Mouse (Mus musculus) heart, adult 11 months (tissue): ENCODE results near the gene Dcst2.

Experiments
- DNase-seq: peaks from one replicate; pipeline ENCODE4 v3.0.0; 2022

Gene Dcst2

GRCm38 (mm10) chr3:89361675-89362074 is at the start of gene Dcst2:
Dcst2 (plus strand) TSS chr3:89361975.
- no peak for DNase-seq

DNA sequence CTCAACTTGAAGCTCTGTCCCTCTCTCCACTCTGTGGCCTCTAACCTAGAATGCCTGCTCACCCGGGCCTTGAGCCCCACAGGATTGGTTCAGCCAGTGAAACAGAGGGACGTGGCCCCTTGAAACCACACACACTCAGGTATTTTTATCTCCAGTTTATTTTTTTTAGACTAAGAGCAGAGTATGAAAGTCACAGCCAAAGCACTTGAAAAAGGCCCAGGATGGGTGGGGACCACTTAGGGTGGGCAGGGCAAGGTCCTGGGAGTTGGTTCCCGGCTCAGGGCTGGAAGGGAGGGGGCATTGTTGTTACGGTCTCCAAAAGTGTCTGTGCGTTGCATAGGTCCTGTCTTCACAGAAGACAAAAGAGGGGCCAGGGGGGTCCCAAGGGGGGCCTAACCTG is 47.4 kb upstream of the Dcst2 start:
- no peak for DNase-seq

GRCm38 (mm10) chr3:89314791-89315190 is 47.0 kb upstream of the Dcst2 start:
- DNase-seq: peak; percentile 95

GRCm38 (mm10) chr3:89315195-89315929 is 46.4 kb upstream of the Dcst2 start:
- DNase-seq: peak; percentile 97

- DNase-seq: no peak
Observed at GRCm38 (mm10) chr3:89315930-89316831, 45.6 kb upstream of the Dcst2 start.

DNA sequence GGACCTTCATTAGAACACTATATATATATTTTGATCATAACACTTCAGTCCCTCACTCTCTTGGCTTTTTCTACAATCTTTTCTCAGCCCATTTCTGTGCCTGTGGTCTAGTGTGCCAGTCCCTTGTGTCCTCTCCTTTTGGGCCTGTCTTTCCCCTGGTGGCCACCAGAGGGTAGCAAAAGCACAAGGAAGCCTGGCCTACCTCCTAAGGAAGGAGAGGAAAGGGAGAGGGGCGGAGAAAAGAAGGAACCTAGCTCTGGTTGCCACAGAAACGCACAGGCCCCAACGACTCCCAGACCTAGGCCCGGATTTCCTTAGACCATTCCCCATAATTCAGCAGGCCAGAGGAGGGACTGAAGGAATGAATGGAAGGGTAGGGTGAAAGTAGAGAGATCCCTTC is 44.9 kb upstream of the Dcst2 start:
- DNase-seq: peak; percentile 98

GRCm38 (mm10) chr3:89317246-89317645 is 44.5 kb upstream of the Dcst2 start:
- DNase-seq: no peak

DNA sequence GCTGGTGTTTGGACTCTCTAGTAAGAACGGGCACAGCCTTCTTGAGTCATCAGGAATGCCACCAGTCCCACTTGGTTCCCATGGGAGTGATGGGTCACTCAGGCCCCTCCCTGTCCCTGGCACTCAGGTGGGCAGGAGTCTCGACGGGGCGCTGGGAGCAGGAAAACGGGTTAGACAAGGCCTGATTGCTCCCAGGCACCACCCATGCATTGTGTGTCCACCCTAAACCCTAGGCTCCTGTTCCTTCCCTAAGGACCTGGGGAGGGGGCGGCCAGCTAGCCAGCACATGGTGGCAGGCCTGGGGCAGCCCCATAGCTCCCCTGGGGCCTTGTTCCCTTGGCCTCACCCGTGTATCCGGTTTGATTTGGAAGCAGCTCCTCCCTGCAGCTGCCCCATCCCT is 43.5 kb upstream of the Dcst2 start:
- DNase-seq: peak; percentile 90

GRCm38 (mm10) chr3:89318971-89319590 is 42.7 kb upstream of the Dcst2 start:
- peak; percentile 90 for DNase-seq

GRCm38 (mm10) chr3:89319591-89320350 is 42.0 kb upstream of the Dcst2 start:
- peak; percentile 81 for DNase-seq

- DNase-seq: peak; percentile 92
Observed at GRCm38 (mm10) chr3:89320581-89321182, 41.1 kb upstream of the Dcst2 start.

DNA sequence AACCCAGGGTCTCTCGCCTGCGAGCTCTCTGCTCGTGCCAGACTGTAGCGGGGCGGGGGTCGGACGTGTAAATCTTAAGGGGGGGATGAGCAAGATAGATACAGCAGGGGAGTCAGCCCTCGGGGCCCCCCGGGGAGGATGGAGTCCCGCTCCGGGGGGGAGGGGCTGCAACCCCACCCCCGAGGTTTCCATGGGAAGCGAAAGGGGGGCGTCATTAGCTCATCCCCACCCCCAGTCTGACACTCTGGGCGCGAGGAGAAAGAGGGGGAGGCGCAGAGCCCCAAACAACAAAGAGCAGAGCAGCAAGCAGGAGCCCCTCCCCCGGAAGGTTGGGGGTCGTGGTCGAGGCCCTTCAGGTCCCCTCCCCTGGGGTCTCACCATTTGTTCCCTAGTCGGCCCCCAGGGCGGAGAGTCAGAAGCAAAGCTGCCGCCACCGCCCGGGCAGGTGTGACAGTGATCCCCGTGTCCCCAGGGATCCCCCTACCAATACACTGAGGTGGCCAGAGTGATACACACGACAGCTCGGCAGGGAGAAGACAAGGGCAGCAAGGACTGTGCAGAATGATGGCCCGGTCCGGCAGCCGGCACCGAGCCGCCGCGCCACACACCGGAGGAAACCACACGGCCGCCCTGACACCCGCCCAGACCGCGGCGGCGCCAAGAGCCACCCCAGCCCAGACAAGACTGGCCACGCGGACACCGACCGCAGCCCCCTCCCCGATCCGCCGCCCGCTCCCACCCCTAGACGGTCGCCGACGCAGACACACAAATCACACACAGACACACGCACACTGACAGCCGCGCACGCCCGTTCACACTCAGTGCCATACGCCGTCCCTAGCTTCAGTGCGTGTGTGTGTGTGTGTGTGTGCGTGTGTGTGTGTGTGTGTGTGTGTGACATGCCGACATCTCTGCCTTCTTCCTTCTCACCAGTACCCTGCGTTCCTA is 40.3 kb upstream of the Dcst2 start:
- DNase-seq: peak; percentile 92

- no peak for DNase-seq
Observed at GRCm38 (mm10) chr3:89322131-89322500, 39.7 kb upstream of the Dcst2 start.

DNA sequence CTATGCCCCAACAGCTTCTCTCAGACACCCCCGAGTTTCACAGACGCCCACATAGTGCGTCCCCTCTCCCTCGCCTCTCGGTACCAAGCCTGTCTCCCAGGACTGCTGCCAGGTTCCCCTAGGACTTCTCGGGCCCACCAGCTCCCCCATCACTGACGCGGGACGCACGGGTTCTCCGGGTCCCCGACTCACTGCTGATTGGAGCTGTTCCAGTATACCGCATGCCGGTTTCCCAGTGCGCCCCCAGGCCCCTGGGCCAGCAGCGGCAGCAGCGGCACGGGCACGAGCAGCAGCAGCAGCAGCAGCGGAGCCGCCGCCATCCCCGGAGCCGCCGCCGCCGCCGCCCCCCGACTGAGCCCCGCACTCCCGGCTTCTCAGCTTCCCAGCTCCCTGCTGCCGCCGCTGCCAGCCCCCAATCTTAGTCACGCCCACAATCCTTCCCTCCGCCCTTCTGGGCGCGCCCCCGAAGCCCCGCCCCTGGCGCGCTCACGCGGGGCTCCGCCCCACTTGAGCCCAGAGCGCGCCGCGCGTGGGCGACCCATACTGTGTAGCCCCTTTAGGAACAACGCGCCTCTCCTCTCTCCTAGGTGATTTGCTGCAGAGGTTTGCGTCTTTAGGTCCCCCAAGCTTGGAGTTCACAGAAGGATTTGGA is 39.1 kb upstream of the Dcst2 start, which contains the start of gene Efna3:
TSS of gene Efna3 (minus strand) at position 452 of the 652 bp plus-strand sequence.
- DNase-seq: peak; percentile 96

DNA sequence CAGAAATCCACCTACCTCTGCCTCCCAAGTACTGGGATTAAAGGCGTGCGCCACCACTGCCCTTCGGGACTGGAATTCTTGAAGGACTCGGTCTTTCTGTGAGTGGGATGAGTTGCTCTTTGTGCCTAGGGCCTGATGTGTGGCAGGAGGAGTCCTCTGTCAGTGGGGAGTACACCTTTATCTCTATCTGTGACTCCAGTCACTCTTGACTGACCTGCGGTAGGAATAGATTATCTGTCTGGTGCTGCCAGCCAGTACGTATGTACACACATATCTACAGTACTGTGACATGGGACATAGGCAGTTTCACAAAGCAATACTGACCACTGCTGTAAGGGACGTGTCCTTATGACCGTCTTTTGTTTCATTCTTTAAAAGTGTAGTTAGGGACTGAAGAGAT is 35.9 kb upstream of the Dcst2 start:
- no peak for DNase-seq

DNA sequence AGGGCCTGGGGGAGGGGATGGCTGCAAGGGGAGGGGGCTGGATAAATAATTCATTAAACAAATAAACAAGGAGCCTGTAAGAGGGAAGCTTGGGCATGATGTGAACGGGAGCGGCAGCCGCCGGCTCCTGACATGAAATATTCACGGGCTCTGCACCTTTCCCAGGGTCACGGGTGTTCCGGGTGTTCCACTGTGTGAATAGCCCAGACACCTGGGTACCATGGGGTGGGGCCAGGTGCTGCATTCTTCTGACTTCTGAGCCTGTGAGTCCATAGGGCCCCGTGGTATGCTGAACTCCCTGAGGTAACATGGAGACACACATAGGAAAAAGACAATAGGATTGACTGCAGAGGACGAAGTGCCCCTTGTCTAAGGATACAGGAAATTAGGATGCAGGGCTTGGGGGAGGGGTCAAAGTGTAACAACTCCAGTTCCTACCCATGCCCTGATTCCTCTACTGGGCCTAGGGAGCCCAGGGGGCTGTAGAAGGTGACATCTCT is 34.4 kb upstream of the Dcst2 start:
- no peak for DNase-seq

DNA sequence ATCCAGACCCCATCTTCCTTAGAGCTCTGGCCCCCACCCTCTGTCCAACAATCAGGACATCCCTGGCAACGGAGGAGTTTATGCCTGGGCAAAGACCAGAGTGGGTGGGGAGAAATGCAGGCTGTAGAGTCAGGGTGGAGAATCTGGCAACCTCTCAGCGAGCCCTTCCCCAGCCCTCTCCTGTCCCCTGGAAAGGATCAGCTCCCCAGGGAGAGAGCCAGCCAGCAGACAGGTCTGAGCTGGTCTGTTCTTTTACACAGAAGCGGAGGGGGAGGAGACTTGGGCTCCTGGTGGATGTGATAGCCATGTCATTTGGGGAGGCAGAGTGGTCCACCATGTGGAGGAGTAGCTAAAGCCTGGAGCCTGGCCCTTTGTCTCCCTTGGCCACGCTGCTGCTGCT is 33.2 kb upstream of the Dcst2 start:
- no peak for DNase-seq

GRCm38 (mm10) chr3:89330346-89330745 is 31.4 kb upstream of the Dcst2 start:
- DNase-seq: no peak

DNA sequence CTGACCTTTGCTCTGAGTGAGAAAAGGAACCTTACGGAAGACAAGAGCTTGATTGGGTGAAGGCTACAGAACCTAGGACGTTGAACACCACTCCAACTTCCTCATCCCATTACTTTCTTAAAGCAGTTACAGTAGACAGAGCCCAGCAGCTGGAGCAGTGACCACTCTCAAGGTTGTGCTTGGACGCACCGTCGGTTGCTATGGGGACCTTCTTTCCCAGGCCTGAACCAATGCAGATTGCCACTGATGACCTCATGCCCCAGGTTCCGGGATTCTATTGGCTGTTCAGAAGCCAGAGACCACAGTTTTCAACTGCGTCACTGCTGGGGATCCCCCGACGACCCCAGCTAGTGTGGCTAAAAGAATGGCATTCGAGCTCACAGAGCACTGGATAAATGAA is 30.8 kb upstream of the Dcst2 start:
- DNase-seq: no peak

DNA sequence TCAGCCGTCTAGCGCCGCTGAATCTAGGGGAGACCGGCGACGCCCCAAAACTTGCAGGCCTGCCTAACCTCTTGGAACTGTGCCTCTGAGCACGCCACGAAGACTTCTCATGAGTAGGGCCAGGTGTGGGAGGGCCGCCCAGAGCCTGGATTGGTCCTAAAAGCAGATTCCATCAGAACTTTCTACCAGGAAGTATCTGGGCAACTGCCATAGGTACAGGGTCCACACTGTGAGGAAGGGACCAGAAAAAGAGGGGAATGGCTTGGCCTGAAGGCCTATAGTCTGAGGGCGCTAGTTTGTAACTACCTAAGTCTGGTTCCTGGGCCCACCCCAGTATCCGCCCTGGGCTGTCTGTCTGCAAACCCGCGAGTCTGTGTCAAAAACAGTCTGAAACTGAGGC is 30.2 kb upstream of the Dcst2 start:
- DNase-seq: no peak
